Mouse (Mus musculus) heart, adult 8-10 months (tissue): ENCODE measurements at regions not wholly inside any gene's neighbourhood (a gene's known extent, or its start where the extent isn't known, plus 50 kb on each side); places are given as distances from the start of the nearest gene placed in this dataset. TPM values are rescaled to one million over a fixed set of nuclear protein-coding genes. Genes with fewer than 3 reads are reported as not detected.

Experiments
- DNase-seq: peaks from one replicate; pipeline ENCODE4 v3.0.0; 2022; ENCODE audit warnings: low spot score
- microRNA-seq: library from miRNA; unstranded; fragments of <30 nt; microRNA quantifications from one replicate; pipeline ENCODE4 v1.2.0, GENCODE M21; 2022

GRCm38 (mm10) chr12:110220516-110220915, 58.4 kb upstream of the Dio3 start:
- DNase-seq = no peak

GRCm38 (mm10) chr12:110221184-110221583, 57.7 kb upstream of the Dio3 start:
- no peak for DNase-seq

- no peak for DNase-seq
Measured at GRCm38 (mm10) chr12:110221679-110222078, 57.2 kb upstream of the Dio3 start.

GRCm38 (mm10) chr12:110224250-110224649, 54.6 kb upstream of the Dio3 start:
- DNase-seq = no peak

GRCm38 (mm10) chr12:110228011-110228411, 50.9 kb upstream of the Dio3 start:
- DNase-seq = no peak

Small RNA genes in the stretch of these regions (microRNA-seq; reads per million reads assigned to microRNA genes)
- not detected for gene Gm24321
- gene Gm25252 = not detected
- gene Gm25750 = not detected
- not detected for gene Gm27379
- gene Gm44322 = not detected
- gene Mir1193 = 3.6 reads per million, percentile 7 among the genes with 10 or more reads in this experiment
- gene Mir1197 = not detected
- 28.8 reads per million, percentile 42 among the genes with 10 or more reads in this experiment for gene Mir134
- gene Mir154 = 84.8 reads per million, percentile 57 among the genes with 10 or more reads in this experiment
- not detected for gene Mir299a
- gene Mir299b = not detected
- 2.2 reads per million for gene Mir300
- not detected for gene Mir3072
- gene Mir323 = 3.9 reads per million, percentile 8 among the genes with 10 or more reads in this experiment
- 10.6 reads per million, percentile 26 among the genes with 10 or more reads in this experiment for gene Mir329
- 13.2 reads per million, percentile 30 among the genes with 10 or more reads in this experiment for gene Mir369
- gene Mir376a = not detected
- 2.5 reads per million for gene Mir376b
- gene Mir376c = 19.9 reads per million, percentile 35 among the genes with 10 or more reads in this experiment
- 1.7 reads per million for gene Mir377
- 229 reads per million, percentile 69 among the genes with 10 or more reads in this experiment for gene Mir379
- not detected for gene Mir380
- 9.5 reads per million, percentile 24 among the genes with 10 or more reads in this experiment for gene Mir381
- gene Mir382 = 101 reads per million, percentile 60 among the genes with 10 or more reads in this experiment
- gene Mir409 = not detected
- gene Mir410 = 1.1 reads per million
- 315 reads per million, percentile 72 among the genes with 10 or more reads in this experiment for gene Mir411
- not detected for gene Mir412
- not detected for gene Mir453
- gene Mir485 = 21.6 reads per million, percentile 36 among the genes with 10 or more reads in this experiment
- gene Mir487b = 48.7 reads per million, percentile 49 among the genes with 10 or more reads in this experiment
- gene Mir494 = 3.4 reads per million, percentile 6 among the genes with 10 or more reads in this experiment
- gene Mir495 = 2.2 reads per million
- 0.84 reads per million for gene Mir496a
- gene Mir539 = not detected
- 193 reads per million, percentile 66 among the genes with 10 or more reads in this experiment for gene Mir541
- 3.9 reads per million, percentile 8 among the genes with 10 or more reads in this experiment for gene Mir543
- not detected for gene Mir544
- not detected for gene Mir654
- gene Mir666 = 2.2 reads per million
- 4.2 reads per million, percentile 9 among the genes with 10 or more reads in this experiment for gene Mir667
- gene Mir668 = 4.5 reads per million, percentile 10 among the genes with 10 or more reads in this experiment
- 2.2 reads per million for gene Mir679
- not detected for gene Mir758
- not detected for gene Mir882
